In genomic region chr2:161017913-161018312, GRCm38 (mm10) we compare ENCODE assay signal across 17 mouse cellular contexts.
DNase-seq lines count a peak whose midpoint lies in the region; ATAC-seq and TF ChIP-seq lines count a peak whose summit lies in the region.
"Had no signal": no experiment of that assay in that cellular context is flagged by ENCODE, and none has a peak within 500 bp of the region (broad histone marks: within the 10 kb centered on the region; RNA-seq: fewer than 3 reads in every experiment).

No protein-coding gene starts in this region.

- no peak overlapping the region for H3K4me2 ChIP-seq in lung, embryonic 15.5 days
- H3K4me2 ChIP-seq: embryonic facial prominence, embryonic 15.5 days; heart, embryonic 12.5 days; liver, embryonic 13.5 days; midbrain, embryonic 12.5 days; stomach, embryonic 15.5 days had no signal

- WGBS in lung, embryonic 15.5 days, result 26% methylated on average over 4 of the region's 4 CpGs
- WGBS in lung, adult 2 months, result 34% methylated on average over 4 of the region's 4 CpGs

- H3K9me3 ChIP-seq in lung, embryonic 15.5 days, result no peaks in the 10 kb centered on the region
- no peaks in the 10 kb centered on the region for H3K9me3 ChIP-seq in MEL (replicated peaks; ENCODE audit: insufficient read depth, low read length)
- H3K9me3 ChIP-seq: embryonic facial prominence, embryonic 15.5 days; heart, embryonic 12.5 days; liver, embryonic 13.5 days; midbrain, embryonic 12.5 days; stomach, embryonic 15.5 days had no signal

- no peak for TF ChIP-seq CTCF in lung, adult 2 months (IDR thresholded peaks at IDR 0.05; ENCODE audit: insufficient read depth, low read length)
- TF ChIP-seq CTCF in MEL (IDR thresholded peaks at IDR 0.05 in 2 of 3, conservative IDR thresholded peaks at IDR 0.05 in 1 of 3; ENCODE audit: control insufficient read depth in 1 of 3, insufficient read depth in 1 of 3, low read depth in 2 of 3, low read length in 3 of 3, poor library complexity in 1 of 3, severe bottlenecking in 1 of 3), result no peak

- H3K4me1 ChIP-seq in lung, embryonic 15.5 days, result 0 out of 2 replicates have a peak, but pooled peaks cover 3% of the 10 kb centered on the region
- H3K4me1 ChIP-seq in lung, adult 2 months (ENCODE audit: control insufficient read depth, insufficient read depth, low read length), result no peaks in the 10 kb centered on the region
- H3K4me1 ChIP-seq in MEL (ENCODE audit: control insufficient read depth in 1 of 2, insufficient read depth in 2 of 2, low read length in 2 of 2), result peaks cover 3 to 5% of the 10 kb centered on the region in 2 experiments; a peak in 3 of 4 replicates
- H3K4me1 ChIP-seq: embryonic facial prominence, embryonic 15.5 days; liver, embryonic 13.5 days; midbrain, embryonic 12.5 days; stomach, embryonic 15.5 days had no signal

- intact Hi-C loops in heart, postnatal 14 days (cut with DNase I), result no loop called here

- no peak overlapping the region for H3K4me3 ChIP-seq in lung, embryonic 15.5 days
- no peak overlapping the region for H3K4me3 ChIP-seq in lung, adult 2 months (replicated peaks; ENCODE audit: extremely low read depth, low read depth, low read length)
- no peak overlapping the region for H3K4me3 ChIP-seq in MEL (ENCODE audit: control insufficient read depth in 1 of 2, insufficient read depth in 1 of 2, low read depth in 2 of 2, low read length in 2 of 2)
- H3K4me3 ChIP-seq: embryonic facial prominence, embryonic 15.5 days; heart, embryonic 12.5 days; liver, embryonic 13.5 days; midbrain, embryonic 12.5 days; stomach, embryonic 15.5 days had no signal

- H3K36me3 ChIP-seq in lung, embryonic 15.5 days, result peaks cover 79% of the 10 kb centered on the region
- H3K36me3 ChIP-seq in MEL (ENCODE audit: control insufficient read depth in 1 of 2, insufficient read depth in 2 of 2, low read length in 2 of 2), result peaks cover 8 to 18% of the 10 kb centered on the region in 2 experiments

- no peak for TF ChIP-seq POLR2A in lung, adult 2 months (IDR thresholded peaks at IDR 0.05; ENCODE audit: borderline replicate concordance, extremely low read depth, low read depth, low read length)
- no peak for TF ChIP-seq POLR2A in MEL (IDR thresholded peaks at IDR 0.05; ENCODE audit: control insufficient read depth in 1 of 2, insufficient read depth in 1 of 2, low read depth in 1 of 2, low read length in 2 of 2, poor library complexity in 1 of 2)

- H3K27ac ChIP-seq in lung, embryonic 15.5 days, result no peak overlapping the region
- no peak overlapping the region for H3K27ac ChIP-seq in MEL (ENCODE audit: control insufficient read depth, low read depth, low read length)
- H3K27ac ChIP-seq: embryonic facial prominence, embryonic 15.5 days; liver, embryonic 13.5 days; midbrain, embryonic 12.5 days; stomach, embryonic 15.5 days had no signal

- no peak for TF ChIP-seq RAD21 in MEL (IDR thresholded peaks at IDR 0.05; ENCODE audit: low read depth, low read length)

- H3K9ac ChIP-seq in lung, embryonic 15.5 days, result no peak overlapping the region
- no peak overlapping the region for H3K9ac ChIP-seq in MEL (ENCODE audit: control insufficient read depth, low read depth, low read length, poor library complexity, severe bottlenecking)
- H3K9ac ChIP-seq: embryonic facial prominence, embryonic 15.5 days; heart, embryonic 12.5 days; liver, embryonic 13.5 days; midbrain, embryonic 12.5 days; stomach, embryonic 15.5 days had no signal

- H3K27me3 ChIP-seq in lung, embryonic 15.5 days, result no peaks in the 10 kb centered on the region
- no peaks in the 10 kb centered on the region for H3K27me3 ChIP-seq in MEL (ENCODE audit: control insufficient read depth in 1 of 2, insufficient read depth in 2 of 2, low read length in 2 of 2)
- H3K27me3 ChIP-seq: embryonic facial prominence, embryonic 15.5 days; heart, embryonic 12.5 days; liver, embryonic 13.5 days; midbrain, embryonic 12.5 days; stomach, embryonic 15.5 days had no signal

- ATAC-seq in lung, embryonic 15.5 days (ENCODE audit: borderline replicate concordance, extremely low read depth, low FRiP score, low TSS enrichment), result peak; percentile 90

- peak; percentile 12 for DNase-seq in heart, adult 11 months
- no peak for DNase-seq in heart, postnatal 14 days
- DNase-seq in lung, adult 2 months, result no peak
- DNase-seq in MEL (ENCODE audit: low read depth, low spot score) (peak; percentile 66), adipocyte (ENCODE audit: low spot score) (peak; percentile 10)
- no peak for DNase-seq in left cerebral cortex, adult 8-10 months (ENCODE audit: low spot score in 2 of 2)
- DNase-seq in gastrocnemius, postnatal 4 days (ENCODE audit: low spot score in 2 of 2), result no peak
- DNase-seq: adrenal gland, adult 8-10 months; gastrocnemius, postnatal 25 days; left cerebral cortex, postnatal 4 days; liver, embryonic 13.5 days; thymus, postnatal 14 days had no signal

- no peak; a peak in 1 of 4 replicates for TF ChIP-seq EP300 in MEL (IDR thresholded peaks at IDR 0.05; ENCODE audit: low read depth in 1 of 2, low read length in 2 of 2)

- no peaks in the 10 kb centered on the region for H3K79me2 ChIP-seq in MEL (ENCODE audit: control insufficient read depth, insufficient read depth, low read length, poor library complexity)

TF ChIP-seq in MEL, 35 proteins besides CTCF, POLR2A, EP300 and RAD21:
- no peak for TF ChIP-seq ELF1 (IDR thresholded peaks at IDR 0.05; ENCODE audit: low read depth, low read length)
- no peak for TF ChIP-seq POLR2AphosphoS2 (IDR thresholded peaks at IDR 0.05; ENCODE audit: low read length)
- no peak for TF ChIP-seq GATA1 (IDR thresholded peaks at IDR 0.05; ENCODE audit: low read depth, low read length)
- no peak for TF ChIP-seq HCFC1 (IDR thresholded peaks at IDR 0.05; ENCODE audit: low read depth, low read length)
- no peak for TF ChIP-seq KAT2A (conservative IDR thresholded peaks at IDR 0.05; ENCODE audit: low read depth, low read length)
- TF ChIP-seq GABPA (IDR thresholded peaks at IDR 0.05; ENCODE audit: low read depth, low read length), result no peak
- no peak for TF ChIP-seq USF1 (IDR thresholded peaks at IDR 0.05; ENCODE audit: low read depth, low read length)
- no peak for TF ChIP-seq MAFK (IDR thresholded peaks at IDR 0.05; ENCODE audit: borderline replicate concordance, low read depth, low read length)
- no peak for TF ChIP-seq CHD2 (IDR thresholded peaks at IDR 0.05; ENCODE audit: low read length)
- TF ChIP-seq ZMIZ1 (IDR thresholded peaks at IDR 0.05; ENCODE audit: low read depth, low read length), result no peak
- TF ChIP-seq ZNF384 (IDR thresholded peaks at IDR 0.05; ENCODE audit: low read depth, low read length), result no peak
- TF ChIP-seq MXI1 (IDR thresholded peaks at IDR 0.05; ENCODE audit: low read depth, low read length), result no peak

Comparison
In these comparisons a context has a peak if more than half of its experiments do, and no peak if none do; other contexts are left out.
1. DNase-seq: peak in heart, adult 11 months (single experiment), MEL (single experiment) and adipocyte (single experiment); none in heart, postnatal 14 days (0 of 2), lung, adult 2 months (single experiment), left cerebral cortex, adult 8-10 months (0 of 2) and gastrocnemius, postnatal 4 days (0 of 2).